Mouse (Mus musculus) frontal cortex, postnatal 25 days (tissue): ENCODE results near the gene Pwwp2b.

ENCODE experiments used
- DNase-seq, 2 experiments: peaks; one replicate each; pipeline ENCODE4 v3.0.0; 2022; ENCODE audit warnings: low spot score in 2 of 2

Gene Pwwp2b

GRCm38 (mm10) chr7:139299424-139299823 lies 51.1 kb downstream of the Pwwp2b start:
- DNase-seq = peak; percentile 87 to 93

DNA sequence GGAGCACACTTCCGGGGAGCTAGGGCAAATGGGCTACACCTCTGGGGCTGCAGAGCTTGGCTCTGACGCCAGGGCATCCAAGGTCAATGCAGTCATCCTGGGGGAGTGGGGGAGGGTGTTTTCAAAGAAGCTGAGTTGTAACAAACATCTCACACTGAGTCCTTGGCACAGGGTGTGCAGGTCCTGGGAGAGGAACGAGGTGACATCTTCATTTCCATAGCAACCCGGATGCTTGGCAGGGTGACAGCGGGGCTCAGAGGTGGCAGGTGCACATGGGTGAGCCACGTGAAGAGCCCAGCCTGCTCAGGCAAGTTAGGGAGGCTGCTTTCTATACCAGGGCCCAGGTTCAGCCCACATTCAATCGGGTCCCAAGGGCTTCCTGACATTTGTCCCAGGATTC lies 52.1 kb downstream of the Pwwp2b start:
- no peak for DNase-seq

DNA sequence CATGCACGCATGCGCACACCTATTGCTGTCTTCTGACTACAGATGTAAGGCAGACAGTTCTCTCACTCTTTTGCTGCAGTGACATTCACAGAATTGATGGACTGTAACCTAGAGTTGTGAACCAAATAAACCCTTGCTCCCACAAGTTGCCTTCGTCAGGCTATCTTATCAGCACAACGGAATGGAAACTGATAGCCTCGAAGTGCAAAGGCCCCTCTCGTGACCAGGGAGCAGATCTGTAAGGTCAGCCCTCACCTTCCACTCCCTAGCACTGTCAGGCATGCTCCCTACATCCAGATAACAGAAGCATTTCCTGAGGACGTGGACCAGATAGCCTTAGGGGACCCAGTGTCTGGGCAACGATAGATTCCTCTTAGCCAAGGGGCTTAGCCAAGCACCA lies 53.2 kb downstream of the Pwwp2b start:
- no peak for DNase-seq

DNA sequence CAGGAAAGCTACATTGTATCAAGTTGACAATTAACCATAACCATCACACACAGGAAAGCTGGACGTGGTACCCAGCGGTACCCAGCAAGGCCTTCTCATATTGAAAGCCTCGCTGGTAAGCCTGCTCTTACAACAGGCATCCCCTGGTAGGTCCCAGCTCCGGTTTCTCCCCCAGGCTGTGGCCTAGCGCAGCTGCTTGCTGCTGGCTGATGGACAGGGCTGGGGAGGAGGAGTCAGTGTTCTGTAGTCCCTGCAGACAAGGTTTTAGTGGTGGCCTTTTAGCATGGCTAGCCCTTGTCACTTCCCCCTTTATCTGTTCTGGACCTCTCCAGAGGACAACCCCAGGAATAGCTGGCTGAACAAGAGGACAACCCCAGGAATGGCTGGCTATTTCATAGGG lies 54.0 kb downstream of the Pwwp2b start:
- no peak for DNase-seq

DNA sequence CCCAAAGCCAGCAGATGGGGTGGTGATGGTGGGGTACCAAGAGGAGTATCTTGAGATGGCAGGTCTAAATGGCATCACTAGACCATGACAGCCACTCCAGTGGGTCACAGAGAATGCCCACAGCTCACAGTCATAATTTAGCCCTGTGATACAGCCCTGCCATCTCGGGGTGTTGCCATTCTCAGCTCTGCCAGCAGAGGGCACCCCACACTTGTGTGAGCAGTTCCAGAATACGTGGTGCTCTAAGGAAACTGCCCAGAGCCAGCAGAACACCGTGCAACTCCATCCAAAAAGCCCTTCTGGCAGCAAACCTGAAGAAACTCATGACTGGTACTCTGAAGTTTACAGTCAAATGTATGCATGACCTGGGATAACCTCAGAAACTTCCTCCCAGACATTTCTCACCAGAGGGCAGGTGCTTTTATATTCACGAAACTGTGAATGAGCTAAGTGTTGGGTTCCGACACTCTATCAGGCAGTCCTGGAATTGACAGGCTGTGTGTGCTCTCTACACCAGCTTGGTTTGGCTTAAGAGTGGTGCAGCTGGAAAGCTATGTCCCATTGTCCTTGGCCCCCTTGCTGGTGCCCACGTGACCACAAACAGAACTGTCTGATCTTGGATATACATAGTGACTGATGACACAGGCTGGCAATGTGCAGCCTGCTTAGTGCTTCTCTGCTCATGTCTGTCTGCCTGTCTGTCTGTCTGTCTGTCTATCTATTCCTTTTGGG lies 55.2 kb downstream of the Pwwp2b start:
- DNase-seq = peak; percentile 90 to 95

GRCm38 (mm10) chr7:139304322-139304721 lies 56.0 kb downstream of the Pwwp2b start:
- no peak for DNase-seq

GRCm38 (mm10) chr7:139307056-139307455 lies 58.8 kb downstream of the Pwwp2b start:
- no peak for DNase-seq

GRCm38 (mm10) chr7:139308140-139308895 lies 60.0 kb downstream of the Pwwp2b start:
- no peak for DNase-seq

GRCm38 (mm10) chr7:139309106-139309505 lies 60.8 kb downstream of the Pwwp2b start:
- no peak for DNase-seq

DNA sequence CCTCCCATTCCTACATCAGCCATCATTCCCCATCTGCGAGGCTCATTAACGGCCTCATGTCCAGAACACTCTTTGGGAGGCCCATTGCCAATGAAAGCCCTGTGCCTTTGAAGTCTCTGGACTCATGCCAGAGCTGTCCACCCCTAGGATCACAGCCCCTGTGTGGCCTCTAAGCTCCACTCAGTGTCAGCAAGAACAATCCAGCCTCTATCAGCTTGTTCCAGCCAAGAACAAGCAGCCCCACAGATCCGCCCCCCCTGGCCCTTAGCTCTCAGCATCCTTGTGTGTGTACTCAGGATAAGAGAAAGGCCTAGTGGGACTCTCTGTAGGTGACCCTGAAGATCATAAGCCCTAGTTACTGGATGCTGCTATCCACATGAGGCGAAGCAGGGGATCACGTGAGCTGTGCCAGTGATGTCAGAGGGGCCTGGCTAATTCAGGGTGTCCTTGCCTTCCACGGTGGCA lies 62.2 kb downstream of the Pwwp2b start:
- DNase-seq = no peak

GRCm38 (mm10) chr7:139312686-139313085 lies 64.4 kb downstream of the Pwwp2b start:
- no peak for DNase-seq

GRCm38 (mm10) chr7:139313413-139313812 lies 65.1 kb downstream of the Pwwp2b start:
- DNase-seq = no peak

DNA sequence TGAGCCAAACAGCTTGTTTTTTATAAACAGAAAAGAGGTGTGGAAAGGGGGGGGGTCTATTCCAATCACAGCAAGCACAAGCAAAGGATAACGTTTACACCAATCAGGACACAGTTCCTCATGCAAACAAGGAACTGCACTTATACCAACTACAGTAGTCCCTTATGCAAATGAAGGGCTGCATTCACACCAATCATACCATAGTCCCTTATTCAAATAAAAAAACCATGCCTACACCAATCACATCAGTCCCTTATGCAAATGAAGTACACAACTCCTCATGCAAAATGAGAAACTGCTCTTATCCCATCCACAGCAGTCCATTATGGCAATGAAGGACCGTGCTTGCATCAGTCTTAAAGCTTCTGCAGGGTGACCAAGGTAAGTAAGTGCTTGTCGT lies 66.4 kb downstream of the Pwwp2b start:
- no peak for DNase-seq

- DNase-seq = no peak
Measured at GRCm38 (mm10) chr7:139319006-139319411, 70.7 kb downstream of the Pwwp2b start.
